Mouse (Mus musculus) ES-E14 (cell line): ENCODE data around the gene Orc5.

Source experiments
- CHD2 ChIP-seq: IDR thresholded peaks from 2 replicates; pipeline ENCODE4 v1.6.1; 2014; ENCODE audit warnings: mild to moderate bottlenecking, low read depth, low read length, inconsistent platforms
- HCFC1 ChIP-seq: IDR thresholded peaks from 2 replicates; pipeline ENCODE4 v1.6.1; 2012; ENCODE audit warnings: low read length, inconsistent platforms, borderline replicate concordance; ENCODE audit not compliant: insufficient read depth
- ZC3H11A ChIP-seq: IDR thresholded peaks from 2 replicates; pipeline ENCODE4 v1.6.1; 2012; ENCODE audit warnings: low read depth, mild to moderate bottlenecking, inconsistent platforms, low read length, borderline replicate concordance
- ZNF384 ChIP-seq: IDR thresholded peaks from 2 replicates; pipeline ENCODE4 v1.6.1; 2012; ENCODE audit warnings: low read depth, low read length, inconsistent platforms

DNA sequence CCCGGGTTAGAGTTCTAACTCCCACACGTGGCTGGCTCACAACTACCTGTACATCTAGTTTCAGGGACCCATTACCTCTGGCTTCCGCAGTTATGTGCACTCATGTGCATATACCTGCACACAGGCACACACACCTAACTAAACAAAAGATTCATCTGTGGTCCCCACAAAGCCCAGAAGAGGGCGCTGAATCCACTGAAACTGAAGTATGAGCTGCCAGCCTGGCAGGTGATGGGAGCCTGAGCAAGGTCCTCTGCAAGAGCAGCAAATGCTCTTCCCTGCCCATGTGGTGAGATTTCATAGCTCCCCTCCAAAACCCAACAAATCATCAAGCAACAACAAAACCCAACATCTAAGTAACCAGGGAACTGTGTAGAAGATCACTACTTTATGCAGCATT, 61.1 kb downstream of the Orc5 start:
- TF ChIP-seq ZC3H11A: no peak
- no peak for TF ChIP-seq HCFC1
- no peak for TF ChIP-seq CHD2
- TF ChIP-seq ZNF384: no peak
